Mouse (Mus musculus): ENCODE measurements around the gene Itga1. TPM values are rescaled to one million over a fixed set of nuclear protein-coding genes. Genes with fewer than 3 reads are reported as not detected.

The Itga1 gene
- total and polyA plus RNA-seq, 3 experiments, result under 0.01 to 0.04 (median 0.01) TPM

DNA sequence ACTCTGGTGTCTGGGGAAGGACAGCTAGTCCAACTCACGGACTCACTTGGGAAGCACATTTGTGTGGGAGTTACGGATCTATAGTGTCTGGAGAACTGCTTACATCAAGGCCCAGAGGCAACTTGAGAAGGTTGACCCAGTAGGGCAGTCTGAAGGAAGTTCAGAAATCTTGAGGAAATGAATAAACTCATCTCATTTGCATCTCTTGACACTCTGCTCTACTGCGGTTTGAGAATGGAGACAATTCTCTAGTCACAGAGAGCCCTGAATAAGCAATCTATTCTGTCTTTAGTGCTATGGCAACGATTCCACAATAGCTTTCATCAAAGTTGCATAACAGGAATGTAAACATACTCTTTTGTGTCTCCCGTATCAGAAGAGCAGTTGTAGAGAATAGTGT lies 4.8 kb downstream of the Itga1 start:
- Histone ChIP-seq H3K27me3 (replicated peaks) (no peaks in the 10 kb centered on the region), H3K9me3 (replicated peaks; ENCODE audit: low read length) (no peaks in the 10 kb centered on the region), H3K27ac (ENCODE audit: insufficient read depth, low read depth) (no peak overlapping the region), H3K4me1 (ENCODE audit: control insufficient read depth in 1 of 2, insufficient read depth in 2 of 2) (peaks cover 3 to 10% of the 10 kb centered on the region in 2 experiments; a peak in 3 of 4 replicates), H3K9ac (ENCODE audit: insufficient read depth, low read depth) (no peak overlapping the region), H3K36me3 (replicated peaks in 1 of 2; ENCODE audit: control insufficient read depth in 1 of 2, insufficient read depth in 1 of 2, low read length in 1 of 2) (no peaks in the 10 kb centered on the region), H3K4me2 (ENCODE audit: insufficient read depth, low read depth, poor library complexity, severe bottlenecking) (no peak overlapping the region), H3K79me2 (replicated peaks; ENCODE audit: control insufficient read depth, extremely low read depth, insufficient read depth, poor library complexity, severe bottlenecking) (no peaks in the 10 kb centered on the region), H3K4me3 (replicated peaks in 1 of 3; ENCODE audit: low read depth in 2 of 3, low read length in 2 of 3, poor library complexity in 1 of 3) (no peak overlapping the region)
- TF ChIP-seq RCOR1 (conservative IDR thresholded peaks at IDR 0.05; ENCODE audit: low read depth, low read length) (no peak), MEF2A (IDR thresholded peaks at IDR 0.05; ENCODE audit: borderline replicate concordance, low read depth, low read length) (no peak), SMC3 (IDR thresholded peaks at IDR 0.05; ENCODE audit: low read depth, low read length) (no peak)
- dilution Hi-C loops (cut with MboI; ENCODE audit: extremely low pct_ligation_motif_present, extremely low pct_unique_long_range_greater_than_20kb, low sequenced_read_pairs) (no loop called here), in situ Hi-C loops (cut with MboI; ENCODE audit: low pct_ligation_motif_present, low pct_unique_long_range_greater_than_20kb, low sequenced_read_pairs) (no loop called here)
- no peak for DNase-seq (ENCODE audit: extremely low read depth)

DNA sequence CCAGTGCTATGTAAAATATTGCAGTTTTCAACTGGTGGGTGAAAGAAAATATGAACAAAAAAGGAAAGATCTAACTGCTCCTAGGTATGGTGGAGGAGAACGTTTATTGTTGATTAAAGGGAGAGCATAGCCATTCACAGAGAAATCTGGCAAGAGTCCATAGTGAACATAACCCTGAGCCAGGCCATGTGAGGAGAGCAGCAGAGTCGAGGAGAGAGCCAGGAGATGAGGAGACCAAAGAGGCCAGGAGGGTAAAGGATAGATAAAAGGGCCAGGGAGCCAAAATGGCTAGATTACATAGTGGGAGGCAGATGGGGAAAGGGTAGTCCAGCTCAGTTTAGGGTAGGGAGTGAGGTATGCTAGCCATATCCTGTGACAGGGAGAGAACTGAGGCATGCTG lies 5.5 kb downstream of the Itga1 start:
- DNase-seq (ENCODE audit: extremely low read depth), result no peak
- Histone ChIP-seq H3K4me3 (replicated peaks in 1 of 3; ENCODE audit: low read depth in 2 of 3, low read length in 2 of 3, poor library complexity in 1 of 3) (no peak overlapping the region), H3K27ac (ENCODE audit: insufficient read depth, low read depth) (no peak overlapping the region), H3K4me2 (ENCODE audit: insufficient read depth, low read depth, poor library complexity, severe bottlenecking) (no peak overlapping the region), H3K79me2 (replicated peaks; ENCODE audit: control insufficient read depth, extremely low read depth, insufficient read depth, poor library complexity, severe bottlenecking) (no peaks in the 10 kb centered on the region), H3K36me3 (replicated peaks in 1 of 2; ENCODE audit: control insufficient read depth in 1 of 2, insufficient read depth in 1 of 2, low read length in 1 of 2) (no peaks in the 10 kb centered on the region), H3K27me3 (replicated peaks) (no peaks in the 10 kb centered on the region), H3K4me1 (ENCODE audit: control insufficient read depth in 1 of 2, insufficient read depth in 2 of 2) (peaks cover 3 to 10% of the 10 kb centered on the region in 2 experiments; a peak in 3 of 4 replicates), H3K9me3 (replicated peaks; ENCODE audit: low read length) (no peaks in the 10 kb centered on the region), H3K9ac (ENCODE audit: insufficient read depth, low read depth) (no peak overlapping the region)
- TF ChIP-seq EP300 (IDR thresholded peaks at IDR 0.05; ENCODE audit: low read length), result no peak
- TF ChIP-seq POLR2AphosphoS2 (IDR thresholded peaks at IDR 0.05; ENCODE audit: low read depth, low read length), result no peak
- TF ChIP-seq KAT2A (IDR thresholded peaks at IDR 0.05; ENCODE audit: insufficient replicate concordance, low read length), result no peak
- no peak for TF ChIP-seq MEF2A (IDR thresholded peaks at IDR 0.05; ENCODE audit: borderline replicate concordance, low read depth, low read length)
- TF ChIP-seq NRF1 (IDR thresholded peaks at IDR 0.05; ENCODE audit: low read depth, low read length), result no peak
- TF ChIP-seq NELFE (IDR thresholded peaks at IDR 0.05; ENCODE audit: low read depth, low read length), result no peak
- no peak for TF ChIP-seq HCFC1 (IDR thresholded peaks at IDR 0.05; ENCODE audit: low read depth, low read length)
- TF ChIP-seq ZMIZ1 (IDR thresholded peaks at IDR 0.05; ENCODE audit: low read depth, low read length), result no peak
- TF ChIP-seq IRF4 (IDR thresholded peaks at IDR 0.05; ENCODE audit: low read depth, low read length), result no peak
- TF ChIP-seq GABPA (IDR thresholded peaks at IDR 0.05; ENCODE audit: insufficient replicate concordance, low read depth, low read length), result no peak
- no peak for TF ChIP-seq USF1 (IDR thresholded peaks at IDR 0.05; ENCODE audit: low read depth, low read length)
- TF ChIP-seq TCF12 (IDR thresholded peaks at IDR 0.05; ENCODE audit: low read depth, low read length), result no peak
- no peak for TF ChIP-seq CHD1 (IDR thresholded peaks at IDR 0.05; ENCODE audit: low read depth, low read length)
- no peak for TF ChIP-seq ETS1 (conservative IDR thresholded peaks at IDR 0.05; ENCODE audit: low read depth, low read length)
- no peak for TF ChIP-seq JUN (IDR thresholded peaks at IDR 0.05; ENCODE audit: insufficient read depth, low read depth, low read length)
- no peak for TF ChIP-seq RAD21 (IDR thresholded peaks at IDR 0.05; ENCODE audit: low read depth, low read length)
- no peak for TF ChIP-seq MXI1 (IDR thresholded peaks at IDR 0.05; ENCODE audit: low read depth, low read length)
- no peak for TF ChIP-seq RCOR1 (conservative IDR thresholded peaks at IDR 0.05; ENCODE audit: low read depth, low read length)
- TF ChIP-seq UBTF (IDR thresholded peaks at IDR 0.05; ENCODE audit: low read depth, low read length), result no peak
- TF ChIP-seq ZKSCAN1 (IDR thresholded peaks at IDR 0.05; ENCODE audit: borderline replicate concordance, low read depth, low read length), result no peak
- in situ Hi-C loops (cut with MboI; ENCODE audit: low pct_ligation_motif_present, low pct_unique_long_range_greater_than_20kb, low sequenced_read_pairs) (no loop called here), dilution Hi-C loops (cut with MboI; ENCODE audit: extremely low pct_ligation_motif_present, extremely low pct_unique_long_range_greater_than_20kb, low sequenced_read_pairs) (no loop called here)
